Comparison of ENCODE assay signal across 15 mouse cellular contexts in genomic region chr2:10285975-10286374, GRCm38 (mm10).
"Had no signal": no experiment of that assay in that cellular context is flagged by ENCODE, and none has a peak within 500 bp of the region (broad histone marks: within the 10 kb centered on the region; RNA-seq: fewer than 3 reads in every experiment).

No protein-coding gene starts in this region.

- H3K4me3 ChIP-seq: liver, embryonic 12.5 days; midbrain, embryonic 15.5 days; myocyte; stomach, embryonic 15.5 days had no signal

- H3K36me3 ChIP-seq: liver, embryonic 12.5 days; midbrain, embryonic 15.5 days; stomach, embryonic 15.5 days had no signal

- H3K9me3 ChIP-seq: liver, embryonic 12.5 days; midbrain, embryonic 15.5 days; stomach, embryonic 15.5 days had no signal

- ATAC-seq: liver, embryonic 12.5 days; midbrain, embryonic 15.5 days had no signal

- H3K4me2 ChIP-seq: liver, embryonic 12.5 days; lung, embryonic 14.5 days; midbrain, embryonic 11.5 days; midbrain, embryonic 15.5 days; stomach, embryonic 15.5 days had no signal

- H3K9ac ChIP-seq: liver, embryonic 12.5 days; liver, embryonic 14.5 days; lung, embryonic 14.5 days; midbrain, embryonic 15.5 days; stomach, embryonic 15.5 days had no signal

- H3K27me3 ChIP-seq: stomach, embryonic 15.5 days had no signal

- H3K27ac ChIP-seq: liver, embryonic 12.5 days; liver, embryonic 14.5 days; midbrain, embryonic 15.5 days; stomach, embryonic 15.5 days; stomach, postnatal 0 days had no signal

- DNase-seq: lung, adult 18-20 months; lung, embryonic 14.5 days; lung, postnatal 10 days; lung, postnatal 4 days; right cerebral cortex, postnatal 14 days; thymus, adult 2 months; thymus, postnatal 25 days; thymus, postnatal 4 days had no signal
